8 mouse cellular contexts compared by ENCODE assay signal in the genomic region with DNA sequence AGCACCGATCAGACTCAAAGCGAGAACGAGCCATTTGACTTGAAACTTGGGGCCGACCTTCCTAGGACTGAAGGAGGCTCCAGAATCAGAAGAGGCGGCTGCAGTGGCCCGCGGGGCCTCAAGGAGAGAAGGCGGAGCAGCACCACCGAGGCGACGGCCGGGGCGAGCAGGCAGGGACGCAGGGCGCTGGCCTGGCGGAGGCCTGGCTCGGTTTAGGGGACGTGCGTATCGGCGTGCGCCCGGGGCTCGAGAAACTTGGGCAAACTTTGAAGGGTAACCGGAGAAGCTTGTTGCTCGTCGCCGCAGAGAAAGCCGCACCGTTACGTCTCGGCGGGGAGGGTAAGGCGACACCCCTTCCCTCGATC. TPM values are rescaled to one million over a fixed set of nuclear protein-coding genes. Genes with fewer than 3 reads are reported as not detected.
DNase-seq lines count a peak whose midpoint lies in the region; ATAC-seq lines count a peak whose summit lies in the region.

TSS of gene Fzd7 (plus strand) at position 94 of the 365 bp plus-strand sequence.

- DNase-seq in cerebellum, adult 9-10 months = no peak
- peak; percentile 9 to 23 for DNase-seq in spleen, postnatal 14 days (ENCODE audit: low spot score in 2 of 2)
- no peak for DNase-seq in spleen, adult 12 weeks (ENCODE audit: low spot score)
- no peak for DNase-seq in gastrocnemius, postnatal 25 days
- DNase-seq in liver = peak; percentile 46
- peak; percentile 81 for DNase-seq in skeletal muscle tissue, adult 2 months (ENCODE audit: low read depth, low spot score)
- DNase-seq in cerebellum, postnatal 14 days = no peak

- ATAC-seq in cerebellum, adult (ENCODE audit: insufficient number of reproducible peaks, low FRiP score, low TSS enrichment) = peak; percentile 15

RNA-seq across cellular contexts. Expression of gene Fzd7, which starts in this region (rescaled TPM):
- total RNA-seq in gastrocnemius, postnatal 25 days (2021) = 10 to 100 TPM; 17.3 to 24.8 TPM

Comparison
In these comparisons a context has a peak if more than half of its experiments do, and no peak if none do; other contexts are left out.
1. DNase-seq: peak in spleen, postnatal 14 days (2 of 2), liver (single experiment) and skeletal muscle tissue, adult 2 months (single experiment); none in cerebellum, adult 9-10 months (single experiment), spleen, adult 12 weeks (single experiment), gastrocnemius, postnatal 25 days (single experiment) and cerebellum, postnatal 14 days (0 of 2).